Mouse (Mus musculus): ENCODE data around the gene Sipa1l1.

DNA sequence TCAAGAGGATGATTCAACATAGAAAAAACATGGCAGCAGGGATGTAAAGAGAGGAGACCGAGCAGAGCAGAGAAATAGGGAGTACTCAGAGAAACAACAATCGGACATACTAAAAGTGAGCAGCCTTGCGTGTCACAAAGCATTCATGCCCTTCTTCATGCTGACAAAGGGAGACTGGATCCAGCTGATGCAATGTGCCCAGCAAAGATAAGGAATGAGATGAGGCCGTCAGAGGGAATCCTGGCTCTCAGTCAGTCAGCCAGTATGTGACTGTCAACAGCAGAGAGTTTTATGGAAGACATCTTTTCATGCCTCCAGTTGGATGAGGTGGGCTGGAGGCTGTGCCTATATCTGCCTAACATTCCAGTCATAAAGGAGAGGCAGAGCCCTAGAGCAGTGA, 304.1 kb downstream of the Sipa1l1 start:
- TF ChIP-seq CTCF (IDR thresholded peaks at IDR 0.05; ENCODE audit: borderline replicate concordance, insufficient read depth, low read depth, low read length) (no peak), POLR2A (IDR thresholded peaks at IDR 0.05; ENCODE audit: borderline replicate concordance, insufficient read depth, low read length) (no peak)

Measured in cerebellum, adult 2 months (tissue).